Comparison of ENCODE assay signal across 8 mouse cellular contexts in genomic region chr11:96075177-96075508, GRCm38 (mm10). TPM values are rescaled to one million over a fixed set of nuclear protein-coding genes. Genes with fewer than 3 reads are reported as not detected.
DNase-seq lines count a peak whose midpoint lies in the region; ATAC-seq and TF ChIP-seq lines count a peak whose summit lies in the region.

No protein-coding gene starts in this region.

- ATAC-seq in kidney, postnatal 0 days (replicated peaks; ENCODE audit: low FRiP score, low read depth): no peak
- peak; percentile 7 for ATAC-seq in activated CD4-positive, CD25-positive, alpha-beta regulatory T cell, adult 4 months
- no peak for ATAC-seq in limb, embryonic 14.5 days (ENCODE audit: low FRiP score, low read depth)

- no peak for TF ChIP-seq POLR2A in embryonic fibroblast, embryonic 13.5 days (IDR thresholded peaks at IDR 0.05; ENCODE audit: low read depth, low read length)
- TF ChIP-seq POLR2A in limb, embryonic 14.5 days (IDR thresholded peaks at IDR 0.05; ENCODE audit: borderline replicate concordance, extremely low read depth, insufficient read depth, insufficient read length): no peak
- TF ChIP-seq POLR2A in small intestine, adult 2 months (IDR thresholded peaks at IDR 0.05; ENCODE audit: low read depth, low read length): no peak

- peak overlapping the region; percentile 81 for H3K27ac ChIP-seq in kidney, postnatal 0 days
- no peak overlapping the region; the same call in 1 of the 2 replicates for H3K27ac ChIP-seq in embryonic fibroblast, embryonic 13.5 days (ENCODE audit: insufficient read depth, low read length)
- no peak overlapping the region for H3K27ac ChIP-seq in limb, embryonic 14.5 days (replicated peaks; ENCODE audit: low read depth, low read length)
- H3K27ac ChIP-seq in small intestine, adult 2 months (ENCODE audit: insufficient read depth, low read depth, low read length): peak overlapping the region; percentile 58

- no peaks in the 10 kb centered on the region; the same call in 1 of the 2 replicates for H3K4me1 ChIP-seq in kidney, postnatal 0 days (replicated peaks; ENCODE audit: insufficient read depth, low read length)
- no peaks in the 10 kb centered on the region for H3K4me1 ChIP-seq in embryonic fibroblast, embryonic 13.5 days (ENCODE audit: control insufficient read depth, insufficient read depth, low read length)
- H3K4me1 ChIP-seq in limb, embryonic 14.5 days (ENCODE audit: control insufficient read depth, insufficient read depth, low read length): peaks cover 10% of the 10 kb centered on the region; the same call in 1 of the 2 replicates
- H3K4me1 ChIP-seq in small intestine, adult 2 months (ENCODE audit: control insufficient read depth, insufficient read depth, insufficient read length, low read length): no peaks in the 10 kb centered on the region

- TF ChIP-seq CTCF in kidney, postnatal 0 days (IDR thresholded peaks at IDR 0.05; ENCODE audit: low read depth): no peak
- no peak for TF ChIP-seq CTCF in embryonic fibroblast, embryonic 13.5 days (IDR thresholded peaks at IDR 0.05; ENCODE audit: borderline replicate concordance, insufficient read depth, low read length)
- TF ChIP-seq CTCF in small intestine, adult 2 months (IDR thresholded peaks at IDR 0.05; ENCODE audit: extremely low read depth, insufficient read length, insufficient replicate concordance, low read depth, low read length): no peak

- no peaks in the 10 kb centered on the region for H3K9me3 ChIP-seq in kidney, postnatal 0 days (replicated peaks; ENCODE audit: low read length)
- no peaks in the 10 kb centered on the region for H3K9me3 ChIP-seq in limb, embryonic 14.5 days (ENCODE audit: control insufficient read depth, low read length)

- H3K4me2 ChIP-seq in kidney, postnatal 0 days (ENCODE audit: low read length): peak overlapping the region; percentile 76
- H3K4me2 ChIP-seq in limb, embryonic 14.5 days (replicated peaks; ENCODE audit: low read depth, low read length, severe bottlenecking): peak overlapping the region; percentile 70

- H3K36me3 ChIP-seq in kidney, postnatal 0 days (ENCODE audit: insufficient read depth, low read length): no peaks in the 10 kb centered on the region
- H3K36me3 ChIP-seq in limb, embryonic 14.5 days (ENCODE audit: control insufficient read depth, insufficient read depth, low read length): peaks cover 26% of the 10 kb centered on the region
- H3K36me3 ChIP-seq in small intestine, adult 2 months (ENCODE audit: control insufficient read depth, insufficient read depth, low read length): peaks cover 14% of the 10 kb centered on the region

- peak overlapping the region; percentile 58 for H3K4me3 ChIP-seq in kidney, postnatal 0 days (replicated peaks; ENCODE audit: low read depth, low read length)
- peak overlapping the region; percentile 83 for H3K4me3 ChIP-seq in embryonic fibroblast, embryonic 13.5 days (ENCODE audit: insufficient read depth, low read length)
- H3K4me3 ChIP-seq in limb, embryonic 14.5 days (replicated peaks; ENCODE audit: low read length): peak overlapping the region; percentile 65
- peak overlapping the region; percentile 78 for H3K4me3 ChIP-seq in small intestine, adult 2 months (ENCODE audit: low read depth, low read length)

- H3K27me3 ChIP-seq in kidney, postnatal 0 days (ENCODE audit: insufficient read depth, low read length): no peaks in the 10 kb centered on the region
- no peaks in the 10 kb centered on the region for H3K27me3 ChIP-seq in limb, embryonic 14.5 days (ENCODE audit: control insufficient read depth, insufficient read depth, low read length)
- no peaks in the 10 kb centered on the region for H3K27me3 ChIP-seq in small intestine, adult 2 months (ENCODE audit: control insufficient read depth, insufficient read depth, low read length)

- DNase-seq in kidney, postnatal 0 days (ENCODE audit: low spot score): peak; percentile 18
- DNase-seq in kidney, postnatal 14 days: no peak
- DNase-seq in limb, embryonic 14.5 days (ENCODE audit: low spot score): no peak
- no peak for DNase-seq in gastrocnemius, postnatal 10 days
- DNase-seq in cerebellum, adult 11 months: no peak

- peak overlapping the region; percentile 72 for H3K9ac ChIP-seq in kidney, postnatal 0 days (ENCODE audit: low read depth, low read length)
- H3K9ac ChIP-seq in limb, embryonic 14.5 days (ENCODE audit: low read depth, low read length, severe bottlenecking): peak overlapping the region; percentile 65

- WGBS in kidney, postnatal 0 days: under 1% methylated on average over 15 of the region's 15 CpGs
- WGBS in limb, embryonic 14.5 days: 0% methylated on average over 15 of the region's 15 CpGs
- 0% methylated on average over 15 of the region's 15 CpGs for WGBS in small intestine, adult 2 months

RNA-seq across cellular contexts. Expression of gene Atp5g1, which starts 0.3 kb away (rescaled TPM):
- 1,356 and 1,385 TPM in 2 replicates for polyA plus RNA-seq in kidney, postnatal 0 days (2015; fragmentation: Nextera tagmentation; extraction: Ambion mirVana)
- polyA plus RNA-seq in activated CD4-positive, CD25-positive, alpha-beta regulatory T cell, adult 4 months (2017; shearing (Covaris generic)): 100 to 1,000 TPM; 362 to 459 TPM
- 206 and 212 TPM in 2 replicates for polyA plus RNA-seq in embryonic fibroblast, embryonic 13.5 days (2011; ENCODE audit: insufficient read length, low read depth, missing spikeins)
- 265 and 369 TPM in 2 replicates for polyA plus RNA-seq in limb, embryonic 14.5 days (2012; rRNA removed)
- polyA plus RNA-seq in limb, embryonic 14.5 days (2014; fragmentation: Nextera tagmentation; extraction: Ambion mirVana): 678 and 741 TPM in 2 replicates
- 732 and 1,031 TPM in 2 replicates for polyA plus RNA-seq in small intestine, adult 2 months (2012; rRNA removed)
- total RNA-seq in gastrocnemius, postnatal 10 days (2021): 1,000 to 10,000 TPM; 1,118 to 1,302 TPM

RNA-seq across cellular contexts. Expression of gene Ube2z, which starts 10.0 kb away (rescaled TPM):
- polyA plus RNA-seq in kidney, postnatal 0 days (2015; fragmentation: Nextera tagmentation; extraction: Ambion mirVana): 31.7 and 33.2 TPM in 2 replicates
- 1 to 10 TPM; 8.5 to 9.1 TPM for polyA plus RNA-seq in activated CD4-positive, CD25-positive, alpha-beta regulatory T cell, adult 4 months (2017; shearing (Covaris generic))
- 79.3 and 80.1 TPM in 2 replicates for polyA plus RNA-seq in embryonic fibroblast, embryonic 13.5 days (2011; ENCODE audit: insufficient read length, low read depth, missing spikeins)
- 68.9 and 72.6 TPM in 2 replicates for polyA plus RNA-seq in limb, embryonic 14.5 days (2012; rRNA removed)
- polyA plus RNA-seq in limb, embryonic 14.5 days (2014; fragmentation: Nextera tagmentation; extraction: Ambion mirVana): 40.9 and 41.3 TPM in 2 replicates
- 12.1 and 23.0 TPM in 2 replicates for polyA plus RNA-seq in small intestine, adult 2 months (2012; rRNA removed)
- total RNA-seq in gastrocnemius, postnatal 10 days (2021): 10 to 100 TPM; 24.2 to 29.8 TPM

RNA-seq across cellular contexts. Expression of gene Calcoco2, which starts 36.6 kb away (rescaled TPM):
- not detected in 2 replicates for polyA plus RNA-seq in kidney, postnatal 0 days (2015; fragmentation: Nextera tagmentation; extraction: Ambion mirVana)
- polyA plus RNA-seq in activated CD4-positive, CD25-positive, alpha-beta regulatory T cell, adult 4 months (2017; shearing (Covaris generic)): not detected
- not detected in 2 replicates for polyA plus RNA-seq in embryonic fibroblast, embryonic 13.5 days (2011; ENCODE audit: insufficient read length, low read depth, missing spikeins)
- not detected in 2 replicates for polyA plus RNA-seq in limb, embryonic 14.5 days (2012; rRNA removed)
- not detected in 2 replicates for polyA plus RNA-seq in limb, embryonic 14.5 days (2014; fragmentation: Nextera tagmentation; extraction: Ambion mirVana)
- polyA plus RNA-seq in small intestine, adult 2 months (2012; rRNA removed): not detected in 2 replicates
- not detected for total RNA-seq in gastrocnemius, postnatal 10 days (2021)

RNA-seq across cellular contexts. Expression of gene Snf8, which starts 40.5 kb away (rescaled TPM):
- polyA plus RNA-seq in kidney, postnatal 0 days (2015; fragmentation: Nextera tagmentation; extraction: Ambion mirVana): 85.8 and 90.6 TPM in 2 replicates
- 10 to 100 TPM; 39.3 to 54.1 TPM for polyA plus RNA-seq in activated CD4-positive, CD25-positive, alpha-beta regulatory T cell, adult 4 months (2017; shearing (Covaris generic))
- polyA plus RNA-seq in embryonic fibroblast, embryonic 13.5 days (2011; ENCODE audit: insufficient read length, low read depth, missing spikeins): 68.4 and 71.9 TPM in 2 replicates
- 30.5 and 41.6 TPM in 2 replicates for polyA plus RNA-seq in limb, embryonic 14.5 days (2012; rRNA removed)
- polyA plus RNA-seq in limb, embryonic 14.5 days (2014; fragmentation: Nextera tagmentation; extraction: Ambion mirVana): 39.4 and 40.0 TPM in 2 replicates
- 14.7 and 30.8 TPM in 2 replicates for polyA plus RNA-seq in small intestine, adult 2 months (2012; rRNA removed)
- total RNA-seq in gastrocnemius, postnatal 10 days (2021): 10 to 100 TPM; 31.6 to 34.5 TPM

RNA-seq across cellular contexts. Expression of gene Gip, which starts 50.8 kb away (rescaled TPM):
- polyA plus RNA-seq in kidney, postnatal 0 days (2015; fragmentation: Nextera tagmentation; extraction: Ambion mirVana): not detected in 2 replicates
- polyA plus RNA-seq in activated CD4-positive, CD25-positive, alpha-beta regulatory T cell, adult 4 months (2017; shearing (Covaris generic)): not detected
- not detected in 2 replicates for polyA plus RNA-seq in embryonic fibroblast, embryonic 13.5 days (2011; ENCODE audit: insufficient read length, low read depth, missing spikeins)
- polyA plus RNA-seq in limb, embryonic 14.5 days (2012; rRNA removed): 0.18 TPM in 1 of 2 replicates, not detected in the other
- polyA plus RNA-seq in limb, embryonic 14.5 days (2014; fragmentation: Nextera tagmentation; extraction: Ambion mirVana): not detected in 2 replicates
- 25.4 and 44.6 TPM in 2 replicates for polyA plus RNA-seq in small intestine, adult 2 months (2012; rRNA removed)
- total RNA-seq in gastrocnemius, postnatal 10 days (2021): not detected

Comparison
In these comparisons a context has a peak if more than half of its experiments do, and no peak if none do; other contexts are left out.
1. H3K27ac ChIP-seq: peak in kidney, postnatal 0 days (single experiment) and small intestine, adult 2 months (single experiment); none in embryonic fibroblast, embryonic 13.5 days (single experiment) and limb, embryonic 14.5 days (single experiment).
2. Peak in every context shown above with its lines, with median percentiles within 50 percentile points of each other: H3K4me3 ChIP-seq.